Mouse (Mus musculus) heart, postnatal 0 days (tissue): ENCODE data around the gene Tmem116. TPM values are rescaled to one million over a fixed set of nuclear protein-coding genes. Genes with fewer than 3 reads are reported as not detected.
A peak's percentile ranks its signal among the peaks of the same experiment; 100 is the strongest.
"Not testable (repeated sequence)": the region's sequence is repeated elsewhere in the genome, so short reads cannot be mapped to it uniquely, and the experiment has no call there.

Source experiments
- ATAC-seq: fragments of 200-750 bp; cut with Nextera tagmentation; 2 replicates; pipeline ENCODE4 v1.8.0; 2017; ENCODE audit warnings: low read depth, moderate number of reproducible peaks, moderate library complexity; ENCODE audit not compliant: insufficient read depth
- DNase-seq: peaks from one replicate; pipeline ENCODE4 v3.0.0-alpha.2; 2016; ENCODE audit warnings: low spot score
- H3K27ac ChIP-seq: fragments of 300-500 bp; sonication (generic); 2 replicates; pipeline ENCODE4 v1.5.1; 2014; ENCODE audit warnings: low read depth, mild to moderate bottlenecking
- H3K27me3 ChIP-seq: fragments of 300-500 bp; sonication (generic); 2 replicates; pipeline ENCODE4 v1.6.1; 2014; ENCODE audit warnings: low read length, mixed read lengths; ENCODE audit not compliant: control insufficient read depth, insufficient read depth
- H3K36me3 ChIP-seq: fragments of 300-500 bp; sonication (generic); replicated peaks from 2 replicates; pipeline ENCODE4 v1.6.1; 2014; ENCODE audit warnings: low read length, mixed read lengths; ENCODE audit not compliant: control insufficient read depth, insufficient read depth
- H3K4me1 ChIP-seq: fragments of 300-500 bp; sonication (generic); 2 replicates; pipeline ENCODE4 v1.6.1; 2014; ENCODE audit warnings: antibody characterized with exemption; ENCODE audit not compliant: control insufficient read depth, insufficient read depth
- H3K4me2 ChIP-seq: fragments of 300-500 bp; sonication (generic); 2 replicates; pipeline ENCODE4 v1.6.1; 2014; ENCODE audit warnings: low read depth, mild to moderate bottlenecking, low read length, moderate library complexity
- H3K4me3 ChIP-seq: fragments of 300-500 bp; sonication (generic); 2 replicates; pipeline ENCODE4 v1.5.1; 2014; ENCODE audit warnings: low read depth, low read length
- H3K9ac ChIP-seq: fragments of 300-500 bp; sonication (generic); replicated peaks from 2 replicates; pipeline ENCODE4 v1.6.1; 2014; ENCODE audit warnings: low read depth, low read length, mixed read lengths
- H3K9me3 ChIP-seq: fragments of 300-500 bp; sonication (generic); replicated peaks from 2 replicates; pipeline ENCODE4 v1.6.1; 2016; ENCODE audit warnings: low read length; ENCODE audit not compliant: control insufficient read depth
- CTCF ChIP-seq: IDR thresholded peaks from 2 replicates; pipeline ENCODE4 v1.5.1; 2016; ENCODE audit warnings: antibody characterized with exemption, control low read depth, low read depth
- EP300 ChIP-seq: IDR thresholded peaks from 2 replicates; pipeline ENCODE4 v1.6.1; 2016; ENCODE audit warnings: antibody characterized with exemption, low read depth
- WGBS: fragments of 180-500 bp; shearing (Covaris S2); extraction: QIAGEN DNeasy Blood & Tissue Kit; methylation state at CpG from one replicate; pipeline ENCODE4 v1.1.7; 2014; 5-methylcytosine and 5-hydroxymethylcytosine counted together
- polyA plus RNA-seq: library from polyadenylated mRNA; unstranded; fragments of >200 nt; fragmentation: Nextera tagmentation; extraction: Ambion mirVana; gene quantifications from 2 replicates; pipeline ENCODE4 v1.2.1, GENCODE M21; 2015
- total RNA-seq: library from RNA; depleted of rRNA; stranded (reverse); fragments of >200 nt; gene quantifications from 2 replicates; pipeline ENCODE4 v1.2.3, GENCODE M21; 2014; ENCODE audit warnings: low replicate concordance

Tmem116 gene
- total and polyA plus RNA-seq, 2 experiments from 2014 or later = 7.0 to 11.5 TPM

- Histone ChIP-seq H3K4me2 (no peak overlapping the region), H3K9ac (no peak overlapping the region), H3K9me3 (no peaks in the 10 kb centered on the region), H3K27ac (no peak overlapping the region), H3K27me3 (no peaks in the 10 kb centered on the region), H3K36me3 (no peaks in the 10 kb centered on the region), H3K4me1 (peaks cover 5% of the 10 kb centered on the region; the same call in 1 of the 2 replicates), H3K4me3 (no peak overlapping the region)
- ATAC-seq = no peak
- 93% methylated on average over 1 of the region's 1 CpGs for WGBS
- no peak for TF ChIP-seq CTCF
- DNase-seq = no peak
Observed at GRCm38 (mm10) chr5:121506846-121507245, 55.2 kb downstream of the Tmem116 start.

GRCm38 (mm10) chr5:121510009-121510408 is 58.3 kb downstream of the Tmem116 start:
- H3K4me2 ChIP-seq = no peak overlapping the region
- no peaks in the 10 kb centered on the region for H3K27me3 ChIP-seq
- no peaks in the 10 kb centered on the region for H3K9me3 ChIP-seq
- 74% methylated on average over 7 of the region's 7 CpGs for WGBS
- TF ChIP-seq EP300 (no peak), CTCF (no peak)
- H3K4me3 ChIP-seq = no peak overlapping the region
- peaks cover 5% of the 10 kb centered on the region; the same call in 1 of the 2 replicates for H3K4me1 ChIP-seq
- H3K36me3 ChIP-seq = no peaks in the 10 kb centered on the region
- no peak overlapping the region for H3K9ac ChIP-seq
- ATAC-seq (no peak), DNase-seq (no peak)
- H3K27ac ChIP-seq = no peak overlapping the region

DNA sequence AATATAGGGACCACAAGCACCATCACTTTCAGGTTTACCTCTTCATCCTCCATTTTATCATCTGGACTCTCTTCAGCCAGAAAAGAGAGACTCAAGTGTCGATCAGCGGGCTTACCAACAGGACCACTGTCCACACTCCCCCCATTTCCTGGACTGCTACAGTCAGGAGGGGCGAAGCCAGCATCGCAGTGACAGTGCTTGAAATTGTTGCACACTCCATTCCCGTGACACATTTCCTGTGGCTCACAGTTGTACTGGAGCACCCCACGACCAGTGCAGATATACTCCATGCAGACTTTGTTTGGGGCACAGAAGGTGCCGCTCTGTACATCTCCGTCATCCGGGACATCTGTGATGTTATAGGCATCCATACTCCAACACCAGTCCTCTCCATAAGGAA is 67.3 kb downstream of the Tmem116 start:
- DNase-seq = no peak
- no peaks in the 10 kb centered on the region for H3K4me1 ChIP-seq
- H3K4me2 ChIP-seq = no peak overlapping the region
- H3K36me3 ChIP-seq = peaks cover 23% of the 10 kb centered on the region
- H3K9me3 ChIP-seq = no peaks in the 10 kb centered on the region
- WGBS = 87% methylated on average over 9 of the region's 9 CpGs
- no peak for ATAC-seq
- no peak overlapping the region for H3K4me3 ChIP-seq
- no peaks in the 10 kb centered on the region for H3K27me3 ChIP-seq
- no peak for TF ChIP-seq EP300
- no peak for TF ChIP-seq CTCF
- no peak overlapping the region for H3K9ac ChIP-seq
- no peak overlapping the region for H3K27ac ChIP-seq

DNA sequence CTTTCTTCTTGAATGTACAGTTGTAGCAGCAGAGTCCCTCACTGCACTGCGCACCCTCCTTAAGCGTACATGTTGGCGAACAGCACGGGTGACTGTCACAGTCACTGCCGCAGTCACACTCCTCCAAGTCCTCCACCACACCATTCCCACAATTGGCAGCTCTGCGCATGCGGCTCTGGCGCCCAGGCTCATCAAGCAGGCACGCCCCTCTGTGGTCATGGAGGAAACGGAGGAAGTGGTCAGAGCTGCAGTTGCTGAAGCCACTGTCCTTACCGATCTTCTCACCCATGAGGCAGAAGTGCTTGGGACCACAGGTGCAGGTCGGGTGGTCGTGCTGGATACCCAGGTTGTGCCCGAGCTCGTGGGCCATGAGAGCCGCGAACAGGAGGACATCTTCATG is 68.1 kb downstream of the Tmem116 start:
- not testable (repeated sequence) for H3K4me2 ChIP-seq, H3K4me3 ChIP-seq, H3K9me3 ChIP-seq, H3K27ac ChIP-seq, H3K4me1 ChIP-seq, H3K9ac ChIP-seq, ATAC-seq, DNase-seq, H3K27me3 ChIP-seq
- peaks cover 31% of the 10 kb centered on the region for H3K36me3 ChIP-seq
- 89% methylated on average over 11 of the region's 17 CpGs for whole genome bisulfite sequencing

GRCm38 (mm10) chr5:121525774-121526450 is 74.2 kb downstream of the Tmem116 start:
- no peak overlapping the region for H3K4me3 ChIP-seq
- H3K36me3 ChIP-seq = peaks cover 84% of the 10 kb centered on the region
- no peaks in the 10 kb centered on the region for H3K27me3 ChIP-seq
- no peak overlapping the region for H3K9ac ChIP-seq
- no peaks in the 10 kb centered on the region for H3K4me1 ChIP-seq
- DNase-seq (peak; percentile 16), ATAC-seq (peak; percentile 68)
- H3K9me3 ChIP-seq = no peaks in the 10 kb centered on the region
- whole genome bisulfite sequencing = 73% methylated on average over 14 of the region's 14 CpGs
- TF ChIP-seq EP300 (no peak), CTCF (no peak)
- no peak overlapping the region for H3K4me2 ChIP-seq
- H3K27ac ChIP-seq = no peak overlapping the region

DNA sequence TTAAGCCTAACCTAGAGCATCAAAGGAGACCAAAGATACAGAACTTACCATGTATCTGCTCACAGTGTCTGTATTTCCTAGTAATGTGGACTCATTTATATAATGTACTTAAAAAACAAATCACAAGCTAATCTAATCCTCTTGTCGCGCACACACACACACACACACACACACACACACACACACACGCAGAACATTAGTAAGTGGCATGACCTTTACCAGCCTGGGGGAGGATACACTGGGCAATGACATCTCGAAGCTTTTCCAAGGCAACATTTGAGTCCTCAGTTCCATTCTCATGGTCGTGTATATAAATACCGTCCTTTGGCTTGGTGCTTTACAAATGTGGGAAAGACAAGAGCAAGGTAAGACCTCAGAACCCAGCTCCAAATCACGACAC is 74.8 kb downstream of the Tmem116 start:
- H3K4me2 ChIP-seq = no peak overlapping the region
- no peak overlapping the region for H3K9ac ChIP-seq
- H3K4me1 ChIP-seq = no peaks in the 10 kb centered on the region
- no peaks in the 10 kb centered on the region for H3K9me3 ChIP-seq
- TF ChIP-seq EP300 = no peak
- 82% methylated on average over 7 of the region's 7 CpGs for WGBS
- DNase-seq (no peak), ATAC-seq (no peak)
- no peaks in the 10 kb centered on the region for H3K27me3 ChIP-seq
- H3K36me3 ChIP-seq = peaks cover 84% of the 10 kb centered on the region
- no peak overlapping the region for H3K4me3 ChIP-seq
- no peak overlapping the region for H3K27ac ChIP-seq
